Mouse (Mus musculus): ENCODE measurements around the gene Ttc19. TPM values are rescaled to one million over a fixed set of nuclear protein-coding genes. Genes with fewer than 3 reads are reported as not detected.
"Not testable (repeated sequence)": the region's sequence is repeated elsewhere in the genome, so short reads cannot be mapped to it uniquely, and the experiment has no call there.

Gene Ttc19
- polyA plus RNA-seq, 1 experiment from 2014 or later: 10.1 TPM

DNA sequence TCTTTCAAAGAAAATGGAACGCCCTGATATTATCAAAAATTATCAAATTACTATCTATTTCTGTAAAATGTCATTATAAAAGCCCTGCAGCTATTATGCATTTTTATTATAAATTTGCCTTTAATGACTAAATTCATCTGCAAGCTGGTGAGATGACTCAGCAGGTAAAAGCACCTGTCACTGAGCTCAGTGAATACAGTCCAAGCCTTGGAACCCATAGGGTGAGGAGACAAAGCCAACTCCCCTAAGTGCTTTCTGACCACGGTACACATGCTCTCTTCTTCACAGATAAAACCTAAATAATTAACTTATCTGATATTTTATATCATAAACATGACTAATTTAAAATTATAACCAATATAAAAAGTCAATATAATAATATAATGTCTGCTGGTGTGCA is 90.5 kb downstream of the Ttc19 start:
- H3K4me3 ChIP-seq (ENCODE audit: low read depth, low read length): no peak overlapping the region
- WGBS: 91% methylated on average over 2 of the region's 2 CpGs
- no peaks in the 10 kb centered on the region for H3K4me1 ChIP-seq (ENCODE audit: insufficient read depth, low read depth, low read length)
- no peak for DNase-seq (ENCODE audit: low spot score)
- H3K27me3 ChIP-seq (replicated peaks; ENCODE audit: insufficient read depth, low read length): no peaks in the 10 kb centered on the region
- H3K9ac ChIP-seq (replicated peaks; ENCODE audit: low read depth): no peak overlapping the region
- no peak overlapping the region for H3K4me2 ChIP-seq (replicated peaks; ENCODE audit: low read depth, low read length)
- H3K9me3 ChIP-seq (ENCODE audit: low read length): no peaks in the 10 kb centered on the region
- peaks cover 19% of the 10 kb centered on the region for H3K36me3 ChIP-seq (ENCODE audit: insufficient read depth, low read length)
- H3K27ac ChIP-seq (ENCODE audit: low read length): no peak overlapping the region
- TF ChIP-seq CTCF (IDR thresholded peaks at IDR 0.05): no peak
- no peak for TF ChIP-seq EP300 (IDR thresholded peaks at IDR 0.05)
- no peak for ATAC-seq

DNA sequence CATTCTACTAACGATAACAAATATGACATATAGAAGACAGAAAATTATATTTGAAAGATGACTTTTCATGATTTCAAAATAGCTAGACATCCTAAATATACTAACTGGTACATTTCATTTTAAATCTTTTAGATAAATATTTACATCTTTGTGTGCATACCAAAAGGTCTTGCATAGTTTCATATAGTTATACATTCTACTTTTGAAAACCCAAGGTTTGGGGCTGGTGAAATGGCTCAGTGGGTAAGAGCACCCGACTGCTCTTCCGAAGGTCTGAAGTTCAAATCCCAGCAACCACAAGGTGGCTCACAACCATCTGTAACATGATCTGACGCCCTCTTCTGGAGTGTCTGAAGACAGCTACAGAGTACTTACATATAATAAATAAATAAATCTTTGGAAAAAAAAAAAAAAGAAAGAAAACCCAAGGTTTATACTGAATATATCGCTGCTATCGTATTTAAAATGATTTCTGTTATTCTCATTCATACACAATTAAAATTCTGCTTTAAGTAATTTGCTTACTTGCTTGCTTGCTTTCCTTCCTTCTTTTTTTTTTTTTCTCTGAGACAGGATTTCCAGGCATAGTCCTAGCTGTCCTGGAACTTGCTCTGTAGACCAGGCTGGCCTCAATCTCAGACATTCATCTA is 96.1 kb downstream of the Ttc19 start:
- not testable (repeated sequence) for H3K27me3 ChIP-seq (replicated peaks; ENCODE audit: insufficient read depth, low read length); H3K4me1 ChIP-seq (ENCODE audit: insufficient read depth, low read depth, low read length); H3K27ac ChIP-seq (ENCODE audit: low read length); H3K9me3 ChIP-seq (ENCODE audit: low read length); H3K4me3 ChIP-seq (ENCODE audit: low read depth, low read length); ATAC-seq; H3K9ac ChIP-seq (replicated peaks; ENCODE audit: low read depth); DNase-seq (ENCODE audit: low spot score); H3K4me2 ChIP-seq (replicated peaks; ENCODE audit: low read depth, low read length)
- 77% methylated on average over 6 of the region's 6 CpGs for WGBS
- peaks cover 19% of the 10 kb centered on the region; the same call in 1 of the 2 replicates for H3K36me3 ChIP-seq (ENCODE audit: insufficient read depth, low read length)
- TF ChIP-seq CTCF (IDR thresholded peaks at IDR 0.05): peak; percentile 28; the same call in 1 of the 2 replicates

Other genes starting within 250 kb of the Ttc19 start
- gene Adora2b, start 32.5 kb upstream of the Ttc19 start, polyA plus RNA-seq (2015; fragmentation: Nextera tagmentation; extraction: Ambion mirVana): 27.7 and 39.8 TPM in 2 replicates
- gene Zswim7, start 98 bp upstream of the Ttc19 start, polyA plus RNA-seq (2015; fragmentation: Nextera tagmentation; extraction: Ambion mirVana): 15.5 and 20.9 TPM in 2 replicates
- 4.8 and 5.0 TPM in 2 replicates for gene Pigl, start 177.0 kb downstream of the Ttc19 start, polyA plus RNA-seq (2015; fragmentation: Nextera tagmentation; extraction: Ambion mirVana)
- gene Ncor1, start 177.1 kb downstream of the Ttc19 start, polyA plus RNA-seq (2015; fragmentation: Nextera tagmentation; extraction: Ambion mirVana): 103 and 128 TPM in 2 replicates

Measured in lung, postnatal 0 days (tissue).